9 mouse cellular contexts compared by ENCODE assay signal in genomic region chr6:14899021-14899610, GRCm38 (mm10). TPM values are rescaled to one million over a fixed set of nuclear protein-coding genes. Genes with fewer than 3 reads are reported as not detected.
DNase-seq lines count a peak whose midpoint lies in the region; ATAC-seq and TF ChIP-seq lines count a peak whose summit lies in the region.
"Had no signal": no experiment of that assay in that cellular context is flagged by ENCODE, and none has a peak within 500 bp of the region (broad histone marks: within the 10 kb centered on the region; RNA-seq: fewer than 3 reads in every experiment).

No protein-coding gene starts in this region.

- H3K4me2 ChIP-seq in intestine, embryonic 16.5 days (ENCODE audit: low read depth, low read length): peak overlapping the region; percentile 95
- peak overlapping the region; percentile 95 for H3K4me2 ChIP-seq in midbrain, postnatal 0 days (ENCODE audit: low read depth, low read length, poor library complexity, severe bottlenecking)

- ATAC-seq in intestine, embryonic 16.5 days: no peak
- no peak for ATAC-seq in midbrain, postnatal 0 days (ENCODE audit: low FRiP score)

- peak overlapping the region; percentile 81 for H3K4me3 ChIP-seq in forebrain, embryonic 10.5 days
- H3K4me3 ChIP-seq in intestine, embryonic 16.5 days (ENCODE audit: low read length): peak overlapping the region; percentile 14
- peak overlapping the region; percentile 0; the same call in 1 of the 2 replicates for H3K4me3 ChIP-seq in midbrain, postnatal 0 days (ENCODE audit: low read depth, low read length)
- H3K4me3 ChIP-seq: megakaryocyte, embryonic 14.5 days had no signal

- peaks cover 60% of the 10 kb centered on the region for H3K4me1 ChIP-seq in forebrain, embryonic 10.5 days
- peaks cover 16% of the 10 kb centered on the region for H3K4me1 ChIP-seq in intestine, embryonic 16.5 days (ENCODE audit: control insufficient read depth, insufficient read depth, low read length)
- H3K4me1 ChIP-seq in midbrain, postnatal 0 days (ENCODE audit: insufficient read depth, low read length): no peaks in the 10 kb centered on the region; the same call in 1 of the 2 replicates

- 2% methylated on average over 19 of the region's 19 CpGs for WGBS in forebrain, embryonic 10.5 days
- WGBS in intestine, embryonic 16.5 days: 29% methylated on average over 19 of the region's 19 CpGs
- 14% methylated on average over 19 of the region's 19 CpGs for WGBS in midbrain, postnatal 0 days

- no peaks in the 10 kb centered on the region for H3K9me3 ChIP-seq in forebrain, embryonic 10.5 days
- H3K9me3 ChIP-seq in intestine, embryonic 16.5 days (ENCODE audit: control insufficient read depth, low read length): no peaks in the 10 kb centered on the region
- no peaks in the 10 kb centered on the region for H3K9me3 ChIP-seq in midbrain, postnatal 0 days (ENCODE audit: low read length)

- H3K27ac ChIP-seq in forebrain, embryonic 10.5 days: peak overlapping the region; percentile 94
- no peak overlapping the region for H3K27ac ChIP-seq in intestine, embryonic 16.5 days (ENCODE audit: low read length)
- no peak overlapping the region for H3K27ac ChIP-seq in midbrain, postnatal 0 days (ENCODE audit: low read depth, low read length)

- no peak overlapping the region for H3K9ac ChIP-seq in intestine, embryonic 16.5 days (ENCODE audit: low read depth, low read length)
- 0 out of 2 replicates have a peak overlapping the region, but pooled peaks have one; percentile 24 for H3K9ac ChIP-seq in midbrain, postnatal 0 days (replicated peaks; ENCODE audit: low read length, poor library complexity, severe bottlenecking)

- TF ChIP-seq CTCF in midbrain, postnatal 0 days (IDR thresholded peaks at IDR 0.05): no peak

- H3K27me3 ChIP-seq in forebrain, embryonic 10.5 days (ENCODE audit: poor library complexity, severe bottlenecking): peaks cover 32% of the 10 kb centered on the region
- H3K27me3 ChIP-seq in intestine, embryonic 16.5 days (replicated peaks; ENCODE audit: control insufficient read depth, insufficient read depth, low read length): 0 out of 2 replicates have a peak, but pooled peaks cover 8% of the 10 kb centered on the region
- H3K27me3 ChIP-seq in midbrain, postnatal 0 days (ENCODE audit: insufficient read depth, low read length): 0 out of 2 replicates have a peak, but pooled peaks cover 7% of the 10 kb centered on the region

- H3K36me3 ChIP-seq in forebrain, embryonic 10.5 days (replicated peaks): no peaks in the 10 kb centered on the region
- H3K36me3 ChIP-seq in intestine, embryonic 16.5 days (ENCODE audit: control insufficient read depth, insufficient read depth, low read length): no peaks in the 10 kb centered on the region
- no peaks in the 10 kb centered on the region for H3K36me3 ChIP-seq in midbrain, postnatal 0 days (ENCODE audit: insufficient read depth, low read length)

- DNase-seq in cerebellum, postnatal 10 days: peak; percentile 10 to 25
- DNase-seq in cerebellum, adult 9-11 months: no peak
- DNase-seq in forebrain, embryonic 10.5 days (ENCODE audit: extremely low spot score, low spot score): peak; percentile 39
- no peak for DNase-seq in midbrain, postnatal 0 days (ENCODE audit: low spot score)
- DNase-seq in B cell, adult 2 months: no peak
- no peak for DNase-seq in thymus, postnatal 4 days
- no peak for DNase-seq in left cerebral cortex, postnatal 14 days (ENCODE audit: low spot score in 2 of 2)

- intact Hi-C loops in left cerebral cortex, postnatal 14 days (cut with DNase I): loop anchor here (5.0 to 10.0 kb wide), 3 partner anchors 288 to 1326 kb away; no protein-coding TSS in a partner anchor

RNA-seq across cellular contexts. Expression of gene Foxp2, which starts 2.0 kb away (rescaled TPM):
- polyA plus RNA-seq in forebrain, embryonic 10.5 days (2016; fragmentation: Nextera tagmentation; extraction: Ambion mirVana): 18.2 and 19.0 TPM in 2 replicates
- 12.5 and 13.0 TPM in 2 replicates for polyA plus RNA-seq in intestine, embryonic 16.5 days (2015; fragmentation: Nextera tagmentation; extraction: Ambion mirVana)
- 103 and 113 TPM in 2 replicates for total RNA-seq in midbrain, postnatal 0 days (2014; rRNA removed)
- polyA plus RNA-seq in midbrain, postnatal 0 days (2015; fragmentation: Nextera tagmentation; extraction: Ambion mirVana): 69.5 and 71.4 TPM in 2 replicates
- 10 to 100 TPM in 1 of 2 experiments, 1 to 10 TPM in 1; 7.2 to 12.0 TPM for total RNA-seq in left cerebral cortex, postnatal 14 days (2021)

Comparison
In these comparisons a context has a peak if more than half of its experiments do, and no peak if none do; other contexts are left out.
1. DNase-seq: peak in cerebellum, postnatal 10 days (2 of 2) and forebrain, embryonic 10.5 days (single experiment); none in cerebellum, adult 9-11 months (single experiment), midbrain, postnatal 0 days (single experiment), B cell, adult 2 months (0 of 2), thymus, postnatal 4 days (single experiment) and left cerebral cortex, postnatal 14 days (0 of 2).
2. H3K4me3 ChIP-seq: peak in every context shown above with its lines; median percentile 81 in forebrain, embryonic 10.5 days; 14 in intestine, embryonic 16.5 days; 0 in midbrain, postnatal 0 days.